Mouse (Mus musculus): ENCODE data around the gene Pnpla8.
"Not testable (repeated sequence)": the region's sequence is repeated elsewhere in the genome, so short reads cannot be mapped to it uniquely, and the experiment has no call there.

Gene Pnpla8

GRCm38 (mm10) chr12:44269311-44269831 lies 48.2 kb downstream of the Pnpla8 start:
- DNase-seq (ENCODE audit: low spot score) = no peak

- no peak for DNase-seq (ENCODE audit: low spot score)
Observed at GRCm38 (mm10) chr12:44274125-44274835, 53.1 kb downstream of the Pnpla8 start.

- not testable (repeated sequence) for DNase-seq (ENCODE audit: low spot score)
Observed at GRCm38 (mm10) chr12:44280147-44280546, 59.0 kb downstream of the Pnpla8 start.

GRCm38 (mm10) chr12:44281534-44281933 lies 60.4 kb downstream of the Pnpla8 start:
- no peak for DNase-seq (ENCODE audit: low spot score)

- no peak for DNase-seq (ENCODE audit: low spot score)
Observed at GRCm38 (mm10) chr12:44283378-44283777, 62.2 kb downstream of the Pnpla8 start.

- no peak for DNase-seq (ENCODE audit: low spot score)
Observed at GRCm38 (mm10) chr12:44286992-44287391, 65.8 kb downstream of the Pnpla8 start.

- peak; percentile 51 for DNase-seq (ENCODE audit: low spot score)
Observed at GRCm38 (mm10) chr12:44292281-44292680, 71.1 kb downstream of the Pnpla8 start.

GRCm38 (mm10) chr12:44300793-44301192 lies 79.6 kb downstream of the Pnpla8 start:
- DNase-seq (ENCODE audit: low spot score) = no peak

- DNase-seq (ENCODE audit: low spot score) = no peak
Observed at GRCm38 (mm10) chr12:44304012-44304411, 82.8 kb downstream of the Pnpla8 start.

- no peak for DNase-seq (ENCODE audit: low spot score)
Observed at GRCm38 (mm10) chr12:44304869-44305268, 83.7 kb downstream of the Pnpla8 start.

GRCm38 (mm10) chr12:44308221-44308620 lies 87.1 kb downstream of the Pnpla8 start:
- no peak for DNase-seq (ENCODE audit: low spot score)

GRCm38 (mm10) chr12:44315212-44315611 lies 94.0 kb downstream of the Pnpla8 start:
- no peak for DNase-seq (ENCODE audit: low spot score)

- DNase-seq (ENCODE audit: low spot score) = no peak
Observed at GRCm38 (mm10) chr12:44325091-44325490, 103.9 kb downstream of the Pnpla8 start.

- no peak for DNase-seq (ENCODE audit: low spot score)
Observed at GRCm38 (mm10) chr12:44327452-44327851, 106.3 kb downstream of the Pnpla8 start.

GRCm38 (mm10) chr12:44328381-44329315 lies 107.5 kb downstream of the Pnpla8 start, which contains the start of gene Nrcam:
Nrcam (plus strand) TSS chr12:44328885.
- peak; percentile 4 for DNase-seq (ENCODE audit: low spot score)

GRCm38 (mm10) chr12:44329316-44330215 lies 108.4 kb downstream of the Pnpla8 start:
- no peak for DNase-seq (ENCODE audit: low spot score)

GRCm38 (mm10) chr12:44330216-44330719 lies 109.1 kb downstream of the Pnpla8 start:
- no peak for DNase-seq (ENCODE audit: low spot score)

GRCm38 (mm10) chr12:44337136-44337640 lies 116.0 kb downstream of the Pnpla8 start:
- no peak for DNase-seq (ENCODE audit: low spot score)

GRCm38 (mm10) chr12:44338195-44338622 lies 117.0 kb downstream of the Pnpla8 start:
- no peak for DNase-seq (ENCODE audit: low spot score)

- DNase-seq (ENCODE audit: low spot score) = no peak
Observed at GRCm38 (mm10) chr12:44344075-44344474, 122.9 kb downstream of the Pnpla8 start.

- no peak for DNase-seq (ENCODE audit: low spot score)
Observed at GRCm38 (mm10) chr12:44345251-44345650, 124.1 kb downstream of the Pnpla8 start.

Data from urinary bladder, postnatal 25 days (tissue).